Mouse (Mus musculus): ENCODE results near the gene Kctd6.

The Kctd6 gene

DNA sequence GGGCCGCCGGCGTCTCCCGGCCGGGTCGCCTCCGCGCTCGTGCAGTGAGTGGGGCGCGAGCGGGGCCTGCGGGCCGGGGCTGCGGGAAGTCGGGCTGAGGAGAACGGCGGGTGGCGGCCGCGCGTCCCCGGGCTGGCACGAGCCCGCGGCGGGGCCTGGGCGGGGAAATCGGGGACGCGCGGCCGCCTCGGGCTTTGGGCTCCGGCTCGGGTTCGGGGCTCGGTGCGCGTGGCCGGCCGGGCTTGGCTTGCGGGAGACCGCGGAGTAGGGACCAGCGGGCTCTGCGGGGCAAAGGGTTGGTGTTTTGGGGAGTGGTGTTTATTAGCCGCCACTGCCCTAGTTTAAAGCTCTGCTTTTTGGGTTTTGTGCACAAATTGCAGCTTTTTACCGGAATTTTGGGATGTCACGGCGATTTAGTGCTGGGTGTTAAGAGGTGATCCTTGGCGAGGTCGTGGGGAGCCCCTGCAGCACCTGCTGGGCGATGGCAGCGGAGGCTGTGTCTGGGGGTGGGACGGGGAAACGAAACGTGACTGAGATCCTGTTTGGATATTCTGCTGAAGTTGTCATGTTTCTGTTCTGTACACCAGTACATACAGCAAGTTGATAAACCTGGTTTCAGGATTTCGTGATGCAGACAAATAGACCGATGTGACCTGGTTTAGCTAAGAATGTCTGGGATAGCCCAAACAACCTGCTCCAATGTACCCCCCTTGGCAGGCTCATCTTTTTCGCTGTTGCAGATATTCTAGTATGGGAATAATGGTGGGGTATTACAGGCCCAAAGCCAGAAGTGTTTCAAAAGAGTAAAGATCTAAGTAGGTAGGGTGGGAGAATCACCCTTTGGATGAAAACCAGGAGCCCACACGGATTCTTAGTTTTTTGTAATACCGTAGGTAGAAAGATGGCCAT, 613 bp downstream of the Kctd6 start:
- peak; percentile 75 for DNase-seq (ENCODE audit: low read depth)

DNA sequence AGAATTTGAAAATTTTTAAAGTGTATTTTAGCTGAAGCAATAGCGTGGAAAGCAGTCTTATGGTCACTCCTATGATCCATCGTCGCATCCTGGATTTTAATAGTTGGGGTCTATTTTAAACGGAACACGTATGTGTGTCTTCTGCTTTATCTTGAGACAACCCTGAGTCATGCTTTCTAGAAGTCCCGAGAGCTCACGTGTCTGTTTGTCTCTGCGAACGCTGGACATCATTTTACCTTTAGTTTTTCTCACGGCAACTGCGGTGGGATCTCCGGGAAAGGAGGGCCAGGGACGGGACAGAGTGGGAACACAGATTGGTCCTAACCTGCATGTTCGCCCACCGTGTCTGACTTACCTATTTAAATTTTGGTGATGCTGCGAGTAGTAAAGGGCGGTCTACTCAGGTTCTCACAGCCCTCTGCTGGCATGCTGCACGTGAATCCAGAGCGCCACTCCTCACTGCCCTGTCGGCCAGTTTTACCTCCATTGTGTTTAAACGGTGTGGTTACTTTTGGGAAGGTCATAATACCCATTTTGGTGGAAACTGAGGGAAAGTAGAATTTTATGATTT, 1.4 kb downstream of the Kctd6 start:
- no peak for DNase-seq (ENCODE audit: low read depth)

DNA sequence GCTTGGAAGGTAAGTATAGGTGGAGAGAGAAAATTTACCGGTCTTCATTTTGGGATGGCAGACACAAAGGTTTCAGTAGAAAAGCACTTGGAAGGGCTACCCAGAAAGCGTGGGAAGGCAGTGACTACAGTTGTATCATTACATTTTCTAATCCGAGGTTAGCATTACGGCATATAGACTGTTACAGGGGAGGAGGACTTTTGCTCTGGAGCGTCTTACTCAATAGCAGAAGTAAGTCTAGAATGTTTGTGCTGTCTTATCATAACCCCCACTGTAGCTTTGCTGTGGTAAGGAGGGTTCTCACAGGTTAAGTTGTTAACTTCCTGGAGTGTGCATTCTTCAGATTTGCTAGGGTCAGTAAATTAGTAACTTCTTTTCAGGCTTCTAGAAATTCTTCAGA, 2.2 kb downstream of the Kctd6 start:
- DNase-seq (ENCODE audit: low read depth) = no peak

DNA sequence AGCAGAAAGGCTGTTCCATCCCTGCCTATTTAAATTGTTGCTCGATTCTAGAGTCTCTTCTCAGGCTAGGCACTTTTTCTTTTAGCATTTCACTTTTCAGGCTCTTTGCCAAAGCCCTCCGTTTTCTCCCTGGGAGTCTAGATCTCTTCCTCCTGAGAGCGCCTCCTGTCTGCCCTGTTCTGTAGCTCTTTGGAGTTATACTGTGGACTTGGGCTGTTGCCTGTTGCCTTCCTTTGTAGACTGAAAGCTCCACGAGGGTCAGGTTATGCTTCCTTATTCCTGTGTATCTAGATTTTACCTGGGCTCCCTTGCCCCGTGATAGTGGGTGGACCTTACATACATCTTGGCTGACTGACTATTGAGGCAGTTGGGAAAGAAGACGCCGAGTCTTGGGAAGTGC, 4.3 kb downstream of the Kctd6 start:
- DNase-seq (ENCODE audit: low read depth) = no peak

DNA sequence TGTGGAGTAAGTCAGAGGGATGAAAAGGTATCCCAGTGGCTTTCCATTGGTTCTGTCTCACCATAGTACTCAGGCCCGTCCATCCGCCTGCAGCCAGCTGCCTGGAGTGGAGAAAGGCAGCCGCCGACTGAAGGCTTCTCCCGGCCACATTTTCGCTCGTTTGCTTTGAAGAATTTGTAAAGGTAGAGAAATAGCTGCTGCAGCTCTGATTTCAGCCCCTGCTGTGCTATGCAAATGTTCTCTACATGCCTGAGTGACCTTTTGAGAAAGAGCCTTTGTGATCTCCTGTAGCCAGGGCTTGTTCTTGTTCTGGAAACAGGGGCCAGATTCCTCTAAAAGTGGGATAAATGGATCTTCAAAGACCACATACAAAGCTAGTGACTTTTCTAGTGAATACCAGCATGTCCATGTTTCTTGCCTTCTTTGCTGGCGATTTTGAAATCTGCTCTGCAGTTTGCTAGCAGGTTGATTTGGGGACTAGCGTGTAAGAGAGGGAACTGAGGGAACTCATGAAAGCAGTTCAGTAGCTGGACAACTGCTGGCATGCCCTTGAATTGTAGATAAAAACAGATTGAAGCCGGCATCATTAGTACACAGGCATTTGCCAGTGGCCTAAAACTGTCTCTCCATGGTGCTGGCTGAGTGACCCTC, 4.9 kb downstream of the Kctd6 start:
- DNase-seq (ENCODE audit: low read depth) = no peak

DNA sequence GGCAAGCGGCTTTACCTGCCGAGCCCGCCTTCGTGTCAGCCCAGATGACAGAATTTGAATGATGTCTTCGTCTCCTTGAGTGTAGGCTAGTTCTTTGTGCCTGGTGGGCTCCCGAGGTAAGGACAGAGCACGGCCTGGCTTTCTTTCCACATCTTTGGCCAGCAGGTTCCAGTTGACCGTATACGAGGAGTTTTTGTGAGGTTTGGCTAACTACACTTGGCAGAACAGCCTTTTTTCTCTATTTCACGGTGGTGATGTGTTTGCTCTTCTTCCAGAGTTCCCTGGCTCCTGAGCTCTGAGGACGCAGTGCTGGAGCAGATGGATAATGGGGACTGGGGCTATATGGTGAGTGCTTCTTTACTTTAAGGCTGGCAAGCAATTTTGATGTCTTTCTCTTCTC, 5.9 kb downstream of the Kctd6 start:
- no peak for DNase-seq (ENCODE audit: low read depth)

DNA sequence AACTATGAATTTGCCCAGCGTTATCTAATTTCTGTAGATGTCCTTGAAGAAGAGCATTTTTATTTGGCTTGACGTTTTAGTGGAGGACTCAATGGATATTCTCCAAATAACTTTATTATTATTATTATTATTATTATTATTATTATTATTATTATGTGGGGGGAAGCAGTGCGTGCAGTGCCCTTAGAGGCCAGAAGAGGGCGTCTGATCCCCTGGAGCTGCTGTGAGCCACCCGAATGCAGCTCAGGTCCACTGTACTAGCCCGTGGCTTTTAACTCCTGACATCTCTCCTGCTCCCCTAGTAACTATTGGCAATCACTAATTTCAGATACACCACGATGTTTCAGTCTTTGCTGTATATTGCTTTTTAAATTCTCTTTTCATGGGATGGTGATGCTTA, 6.4 kb downstream of the Kctd6 start:
- DNase-seq (ENCODE audit: low read depth) = peak; percentile 27

DNA sequence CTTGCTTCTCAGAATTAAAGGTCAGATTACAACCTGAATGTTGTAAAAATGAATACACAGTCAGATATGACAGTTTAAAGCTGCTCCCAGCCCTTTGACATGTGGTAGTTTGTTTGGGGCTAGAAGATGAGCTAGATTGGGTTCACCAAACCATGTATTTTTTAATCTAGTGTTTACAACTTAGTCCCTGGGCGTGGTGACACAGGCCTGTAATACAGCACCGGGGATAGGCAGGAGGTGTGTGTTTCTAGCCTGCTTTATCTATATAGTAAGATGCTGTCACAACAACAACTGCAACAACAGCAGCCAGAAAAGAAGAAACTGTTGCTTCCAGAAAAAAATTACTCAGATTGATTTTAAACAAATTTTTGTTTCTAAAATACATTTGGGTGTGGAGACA, 7.0 kb downstream of the Kctd6 start:
- DNase-seq (ENCODE audit: low read depth) = no peak

DNA sequence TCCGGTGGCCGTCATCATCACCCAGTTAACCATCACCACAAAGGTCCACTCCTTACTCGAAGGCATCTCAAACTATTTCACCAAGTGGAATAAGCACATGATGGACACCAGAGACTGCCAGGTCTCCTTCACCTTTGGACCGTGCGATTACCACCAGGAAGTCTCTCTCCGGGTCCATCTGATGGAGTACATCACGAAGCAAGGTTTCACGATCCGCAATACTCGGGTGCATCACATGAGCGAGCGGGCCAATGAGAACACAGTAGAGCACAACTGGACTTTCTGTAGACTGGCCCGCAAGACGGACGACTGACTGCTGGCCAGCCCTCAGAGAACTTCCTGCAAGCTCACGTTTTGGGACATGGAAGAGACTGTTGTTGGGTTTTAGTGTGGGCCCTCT, 8.6 kb downstream of the Kctd6 start:
- no peak for DNase-seq (ENCODE audit: low read depth)

DNA sequence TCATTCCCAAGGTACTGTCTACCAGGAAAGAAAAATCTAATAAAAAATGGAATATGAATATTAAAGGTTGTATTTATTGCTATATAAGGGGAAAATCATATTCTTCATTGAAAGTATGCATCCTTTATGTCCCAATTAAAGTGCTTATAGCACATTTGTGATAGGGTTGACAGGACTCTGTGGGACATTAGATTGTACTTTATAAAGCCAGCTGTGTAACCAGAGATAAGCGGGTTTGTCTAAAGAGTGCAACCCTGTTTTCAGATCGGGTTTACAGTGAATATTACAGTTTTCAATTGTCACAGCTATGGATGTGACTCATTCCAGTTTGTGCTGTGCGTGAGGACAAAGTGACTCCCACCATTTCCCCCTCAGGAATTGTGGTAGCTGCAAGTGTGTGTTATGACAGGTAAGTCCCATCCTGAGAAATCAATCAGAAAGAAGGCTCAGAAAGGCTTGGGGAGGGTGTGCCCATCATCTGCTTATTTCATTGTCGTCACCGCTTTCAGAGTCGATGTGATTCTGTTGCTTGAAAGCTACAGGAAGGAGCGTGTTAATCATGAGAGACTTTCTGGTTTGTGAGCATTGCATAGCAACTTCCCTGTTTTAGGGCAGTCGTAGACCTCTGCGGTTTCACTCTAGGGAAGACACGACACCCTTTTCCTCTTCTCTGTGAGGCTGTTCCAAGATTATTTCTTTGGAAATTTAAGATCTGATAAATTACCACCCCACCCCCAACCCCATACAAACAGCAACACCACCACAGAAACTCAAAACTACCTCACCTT, 9.8 kb downstream of the Kctd6 start:
- DNase-seq (ENCODE audit: low read depth) = no peak

DNA sequence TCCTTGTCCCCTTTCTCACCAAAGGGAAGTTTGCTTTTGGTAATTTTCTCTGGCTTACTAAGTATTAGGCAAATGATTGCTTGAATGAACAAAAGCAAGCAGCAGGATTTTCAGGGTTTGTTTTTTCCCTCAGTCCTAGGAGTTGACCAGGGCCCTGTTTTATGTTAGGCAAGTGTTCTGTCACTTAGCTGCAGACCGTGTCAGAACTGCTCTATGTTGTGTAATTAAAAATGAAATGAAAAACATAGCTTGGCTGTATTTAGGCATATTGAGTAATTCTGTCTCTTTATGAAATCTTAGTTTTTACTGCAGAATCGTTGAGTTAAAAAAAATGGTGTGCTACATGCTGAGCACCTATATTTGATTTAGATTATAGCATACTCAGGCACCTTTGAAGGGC, 10.9 kb downstream of the Kctd6 start:
- DNase-seq (ENCODE audit: low read depth) = no peak

DNA sequence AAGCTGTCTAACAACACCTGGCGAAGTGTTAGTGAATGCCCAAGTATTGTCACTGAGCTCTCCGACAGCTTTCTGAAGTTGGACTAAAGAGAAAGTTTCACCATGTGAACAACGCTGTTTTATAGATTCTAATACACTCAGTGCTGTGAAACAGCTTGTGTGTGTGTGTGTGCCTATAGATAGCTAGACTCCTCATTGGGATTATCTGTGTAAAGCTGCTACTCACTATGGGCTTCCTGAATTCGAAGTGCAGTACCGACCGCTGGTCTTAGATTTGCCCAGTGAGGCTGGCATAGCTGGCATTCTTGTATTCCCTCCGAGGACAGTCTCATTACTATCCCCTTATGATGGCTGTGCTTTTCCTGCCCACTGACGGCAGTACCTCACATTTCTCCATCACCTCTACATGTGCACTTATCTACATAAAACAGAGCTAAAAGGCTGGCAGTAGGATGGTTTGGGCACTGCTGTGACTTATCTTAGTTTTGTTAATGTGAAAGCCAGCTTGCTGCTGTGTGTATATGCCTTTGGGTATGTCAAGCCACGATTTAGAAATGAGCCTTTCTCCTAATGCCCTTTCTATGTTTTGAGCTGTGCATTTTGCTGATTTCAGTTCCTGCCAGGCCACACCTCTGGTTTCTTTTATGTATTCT, 15.6 kb downstream of the Kctd6 start:
- no peak for DNase-seq (ENCODE audit: low read depth)

DNA sequence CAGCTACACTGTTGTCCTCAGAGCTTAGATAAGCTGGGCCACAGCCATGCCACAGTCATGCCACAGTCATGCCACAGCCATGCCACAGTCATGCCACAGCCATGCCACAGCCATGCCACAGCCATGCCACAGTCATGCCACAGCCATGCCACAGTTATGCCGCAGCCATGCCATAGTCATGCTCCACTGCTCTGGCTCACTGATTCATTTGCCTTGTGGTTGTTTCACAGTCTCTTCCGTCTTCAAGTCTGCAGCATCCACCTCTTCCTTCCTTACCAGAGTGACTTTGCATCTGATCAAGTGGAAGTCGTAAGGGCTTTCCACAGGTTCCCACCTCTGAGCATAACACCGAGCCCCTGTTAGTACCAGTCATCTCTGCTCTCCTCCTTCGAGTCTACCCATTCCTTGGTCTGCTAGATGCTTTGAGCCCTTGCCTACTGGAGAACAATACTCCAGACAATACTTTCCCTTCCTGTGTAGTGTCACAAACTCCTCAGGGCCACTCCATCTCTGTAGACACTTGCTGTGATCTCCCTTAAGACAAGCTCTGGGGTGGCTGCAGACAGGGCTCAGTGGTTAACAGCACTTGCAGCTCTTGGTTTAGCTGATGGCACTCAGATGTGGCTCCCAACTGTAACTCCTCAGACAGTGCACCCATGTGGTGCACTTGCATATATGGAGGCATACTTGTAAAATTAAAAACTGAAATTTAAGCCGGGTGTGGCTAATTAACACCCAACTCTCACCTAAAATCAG, 18.4 kb downstream of the Kctd6 start:
- no peak for DNase-seq (ENCODE audit: low read depth)

DNA sequence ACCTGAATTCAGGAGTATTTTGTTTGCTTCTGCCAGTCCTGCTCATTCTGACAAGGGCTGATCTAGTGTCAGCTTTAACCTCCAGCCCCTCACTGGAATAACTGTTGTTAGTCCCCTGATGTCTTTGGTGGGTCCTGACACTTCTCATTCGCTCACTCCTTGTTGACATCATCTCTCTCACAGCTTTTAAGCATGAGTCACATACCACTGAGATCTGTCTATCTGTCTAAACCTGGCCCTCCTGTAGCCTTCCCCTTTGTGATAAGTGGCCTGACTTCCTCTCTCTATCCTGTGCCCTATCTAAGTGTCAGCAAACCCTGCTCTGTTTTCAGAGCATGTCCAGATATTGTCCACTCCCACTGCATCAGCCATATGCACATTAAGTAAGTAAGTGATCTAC, 19.3 kb downstream of the Kctd6 start:
- no peak for DNase-seq (ENCODE audit: low read depth)

DNA sequence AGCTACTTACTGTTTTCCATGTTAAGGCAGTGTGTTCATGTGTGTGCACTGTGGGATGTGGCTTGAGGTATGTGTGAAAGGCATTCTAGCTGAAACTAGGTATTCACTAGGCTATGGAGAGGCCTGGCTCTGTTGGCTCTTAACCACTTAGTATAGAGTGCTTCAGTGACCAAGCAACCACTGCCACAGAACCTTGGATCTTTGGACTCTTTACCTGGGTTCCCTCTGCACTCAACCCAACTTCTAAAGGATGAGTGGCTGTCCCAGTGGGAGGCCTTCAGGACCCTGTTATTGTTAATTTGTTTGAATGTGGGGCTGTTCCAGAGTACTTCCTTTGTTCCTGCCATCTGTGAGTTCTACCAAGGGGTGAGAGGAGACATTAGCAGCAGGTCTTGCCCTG, 27.9 kb downstream of the Kctd6 start:
- DNase-seq (ENCODE audit: low read depth) = no peak

DNA sequence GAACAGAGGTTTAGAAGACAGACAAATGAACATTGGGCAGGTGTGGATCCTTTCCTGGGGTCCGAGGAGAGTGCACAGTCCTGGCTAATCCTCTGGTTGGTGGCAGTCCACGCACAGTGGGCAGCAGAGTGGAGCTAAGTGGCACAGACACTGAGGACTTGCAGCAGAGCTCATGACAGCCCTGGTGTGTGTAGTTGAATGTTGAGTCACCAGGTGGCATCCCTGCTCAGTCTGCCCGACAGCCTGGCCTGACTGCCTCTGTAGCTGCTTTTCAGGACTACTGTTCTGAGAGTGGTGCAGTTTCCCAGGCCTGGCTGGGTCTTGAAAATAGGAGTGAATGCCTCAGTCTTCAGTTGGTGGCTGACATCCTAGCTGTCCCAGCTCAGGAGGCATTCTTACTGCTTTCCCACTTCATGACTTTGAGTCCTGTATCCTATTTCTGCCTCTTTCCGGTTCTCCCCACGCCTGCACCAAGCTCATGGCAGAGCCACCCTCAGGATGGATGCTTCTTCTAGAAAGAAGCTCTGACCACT, 28.5 kb downstream of the Kctd6 start:
- DNase-seq (ENCODE audit: low read depth) = peak; percentile 49

DNA sequence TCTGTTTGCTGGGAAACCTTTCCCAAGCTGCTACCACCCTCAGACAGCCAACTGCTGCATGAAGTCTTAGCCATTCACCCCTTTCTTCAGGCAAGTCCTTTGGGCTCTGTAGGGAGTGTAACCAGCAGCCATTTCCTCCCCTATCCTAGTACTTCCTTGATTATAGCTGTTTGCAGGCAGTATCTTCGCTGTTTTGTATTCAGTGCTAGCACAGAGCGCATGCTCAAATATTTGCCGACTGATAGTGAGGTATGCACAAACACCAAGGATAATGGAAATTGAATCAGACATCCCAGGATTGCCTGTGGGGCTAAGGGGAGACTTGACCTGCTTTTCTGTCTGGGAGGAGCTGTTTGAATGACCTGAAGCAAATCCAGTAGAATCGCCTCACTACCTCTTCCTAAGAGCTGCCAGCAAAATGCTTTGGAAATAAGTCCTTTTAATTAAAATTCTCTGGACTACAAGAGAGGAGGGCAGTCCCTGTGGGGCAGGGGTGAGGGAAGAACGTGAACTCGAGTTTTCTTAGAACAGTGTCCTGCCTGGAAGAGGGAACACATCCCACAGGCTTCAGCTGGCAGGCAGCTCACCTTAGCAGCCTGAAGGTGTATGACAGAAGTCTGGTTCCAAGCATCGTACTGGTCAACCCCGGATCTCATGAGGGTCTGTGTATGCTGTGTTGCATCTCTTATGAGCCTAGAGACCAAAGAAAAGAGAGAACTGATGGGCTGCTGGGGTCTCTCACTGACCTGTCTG, 29.4 kb downstream of the Kctd6 start:
- DNase-seq (ENCODE audit: low read depth) = no peak

DNA sequence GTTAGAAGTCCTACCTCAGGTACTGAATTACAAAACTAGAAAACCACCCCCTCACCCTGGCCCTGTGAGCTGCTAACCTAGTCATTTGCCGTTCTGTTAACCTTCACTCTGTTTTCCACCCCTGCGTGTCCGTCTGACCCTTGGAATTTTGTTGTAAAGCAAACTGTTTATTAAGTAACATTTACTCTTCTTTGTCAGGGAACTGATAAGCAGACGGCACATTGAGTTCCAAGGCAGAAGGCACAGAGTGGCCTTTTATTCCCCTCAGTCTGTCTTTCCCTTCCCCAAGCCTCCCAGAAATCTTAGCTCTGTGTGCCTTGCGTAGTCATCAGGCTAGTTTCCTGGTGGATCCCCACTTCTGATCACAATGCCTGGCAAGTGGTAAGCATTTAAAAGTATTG, 30.3 kb downstream of the Kctd6 start:
- DNase-seq (ENCODE audit: low read depth) = no peak

DNA sequence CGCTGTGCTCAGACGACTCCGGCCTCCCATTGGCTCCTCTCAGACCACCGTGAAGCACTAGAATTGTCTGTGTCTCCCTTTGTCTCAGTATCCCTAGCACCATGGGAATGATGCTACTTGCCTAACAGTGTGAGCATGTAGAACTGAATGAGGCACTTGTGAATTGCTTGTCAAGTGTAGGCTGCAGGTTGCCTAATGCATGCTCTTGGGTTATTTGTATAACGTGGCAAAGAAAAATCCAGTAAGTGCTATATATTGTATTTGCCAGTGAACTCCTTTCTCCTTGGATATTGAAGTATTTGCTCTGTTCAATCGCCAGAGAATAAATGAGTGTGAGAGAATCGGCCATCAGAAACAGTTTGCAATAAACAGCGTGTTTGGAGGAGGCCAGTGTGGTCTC, 32.9 kb downstream of the Kctd6 start:
- DNase-seq (ENCODE audit: low read depth) = no peak

DNA sequence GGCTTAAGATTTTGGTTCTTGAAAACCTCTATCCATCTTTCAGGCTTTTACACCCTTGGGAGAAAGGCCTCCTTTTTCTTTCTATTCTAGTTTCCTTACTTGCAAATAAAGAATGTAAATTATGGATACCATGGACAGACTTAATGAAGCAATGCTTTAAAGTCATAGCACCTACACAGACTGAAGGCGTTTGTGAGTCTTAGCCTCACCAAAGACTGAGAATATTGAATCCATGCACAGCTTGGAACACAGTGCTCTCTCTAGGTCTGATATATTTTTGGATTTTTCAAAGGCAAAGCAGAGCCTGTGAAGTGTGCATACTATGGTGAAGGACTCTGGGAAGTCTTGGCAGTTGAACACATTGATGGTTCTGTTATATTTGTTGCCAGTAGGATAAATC, 35.3 kb downstream of the Kctd6 start:
- no peak for DNase-seq (ENCODE audit: low read depth)

Data from NIH3T3 (cell line).